Mouse (Mus musculus) gastrocnemius, postnatal 25 days (tissue): ENCODE measurements at regions not wholly inside any gene's neighbourhood (a gene's known extent, or its start where the extent isn't known, plus 50 kb on each side); places are given as distances from the start of the nearest gene placed in this dataset.
A peak's percentile ranks its signal among the peaks of the same experiment; 100 is the strongest.

ENCODE experiments used
- DNase-seq: peaks from one replicate; pipeline ENCODE4 v3.0.0; 2022

GRCm38 (mm10) chr1:88623040-88623439, 79.0 kb downstream of the Arl4c start:
- no peak for DNase-seq

DNA sequence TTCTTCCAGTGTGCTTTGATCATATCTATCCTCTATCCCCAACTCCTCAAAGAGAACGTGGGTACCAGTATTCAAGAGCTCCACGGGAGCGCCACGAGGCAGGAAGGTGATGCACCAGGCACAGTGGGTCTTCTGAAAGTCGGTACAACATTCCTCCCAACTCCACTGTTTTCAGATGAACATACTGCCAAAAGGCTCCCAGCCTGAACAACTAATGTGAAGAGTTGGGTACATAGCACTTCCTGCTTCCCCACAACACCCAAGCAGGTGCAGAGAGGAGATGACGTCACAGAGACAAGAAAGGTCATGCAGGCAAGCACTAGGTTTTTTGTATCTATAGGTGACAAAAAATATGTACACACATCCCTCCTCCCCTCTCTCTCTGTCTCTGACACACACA, 79.7 kb downstream of the Arl4c start:
- DNase-seq, result no peak

DNA sequence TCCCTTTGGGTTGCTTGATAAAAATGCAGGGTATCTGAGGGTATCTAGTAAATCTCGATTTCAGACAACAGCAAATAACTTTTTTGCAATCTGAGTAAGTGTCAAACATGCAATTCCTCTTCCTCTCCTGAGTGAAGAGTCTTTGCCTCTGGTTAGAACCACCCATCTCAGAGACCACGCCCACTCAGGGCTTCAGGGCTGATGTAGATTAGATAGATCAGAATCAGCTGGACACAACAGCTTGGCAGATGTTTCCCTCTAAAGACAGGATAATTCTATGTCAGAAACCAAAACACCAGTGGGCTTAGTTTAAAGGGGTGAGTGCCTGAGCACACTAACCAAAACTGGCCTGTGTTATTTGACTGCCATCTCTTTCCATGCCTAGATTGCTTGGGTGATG, 80.8 kb downstream of the Arl4c start:
- no peak for DNase-seq

GRCm38 (mm10) chr1:88613007-88613406, 89.0 kb downstream of the Arl4c start:
- no peak for DNase-seq

GRCm38 (mm10) chr1:88611241-88611640, 90.8 kb downstream of the Arl4c start:
- DNase-seq, result no peak

DNA sequence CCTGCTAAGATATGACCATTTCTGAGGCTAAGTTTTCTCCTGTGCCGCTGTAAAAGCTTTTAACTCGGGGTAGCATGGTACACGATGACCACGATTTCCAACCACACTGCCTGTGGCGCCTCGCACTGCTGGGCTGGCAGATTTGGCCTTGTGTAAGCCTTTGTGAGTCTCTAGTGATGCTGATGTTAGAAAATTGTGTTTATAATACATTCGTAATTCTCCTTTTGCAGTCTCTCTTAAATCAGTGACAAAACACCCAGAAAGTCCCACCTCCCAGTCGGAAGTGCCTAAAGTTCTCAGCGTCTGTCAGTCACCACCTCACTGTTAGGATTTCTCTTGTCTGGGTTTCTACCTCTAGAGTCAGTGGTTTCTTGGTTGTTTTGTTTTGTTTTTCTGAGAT, 91.2 kb downstream of the Arl4c start:
- DNase-seq, result no peak

DNA sequence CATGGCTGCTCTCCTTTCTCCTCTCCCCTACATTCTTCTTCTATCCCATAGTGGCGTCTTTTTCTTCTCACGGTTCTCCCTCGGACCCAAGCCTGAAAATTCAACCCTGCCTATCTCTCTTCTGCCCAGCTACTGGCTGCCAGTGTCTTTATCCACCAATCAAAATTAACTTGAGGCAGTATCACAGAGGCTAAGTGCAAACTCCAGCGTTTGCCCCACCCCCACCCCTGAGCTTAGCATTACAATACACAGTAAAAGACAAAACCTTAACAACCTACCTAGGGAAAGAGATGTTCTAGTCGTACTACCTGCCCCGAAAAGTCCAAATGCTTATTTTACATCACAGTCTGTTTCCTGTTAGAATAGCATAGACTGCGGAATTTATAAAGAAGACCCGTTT, 93.2 kb downstream of the Arl4c start:
- no peak for DNase-seq

GRCm38 (mm10) chr1:88608236-88608635, 93.8 kb downstream of the Arl4c start:
- DNase-seq, result no peak

DNA sequence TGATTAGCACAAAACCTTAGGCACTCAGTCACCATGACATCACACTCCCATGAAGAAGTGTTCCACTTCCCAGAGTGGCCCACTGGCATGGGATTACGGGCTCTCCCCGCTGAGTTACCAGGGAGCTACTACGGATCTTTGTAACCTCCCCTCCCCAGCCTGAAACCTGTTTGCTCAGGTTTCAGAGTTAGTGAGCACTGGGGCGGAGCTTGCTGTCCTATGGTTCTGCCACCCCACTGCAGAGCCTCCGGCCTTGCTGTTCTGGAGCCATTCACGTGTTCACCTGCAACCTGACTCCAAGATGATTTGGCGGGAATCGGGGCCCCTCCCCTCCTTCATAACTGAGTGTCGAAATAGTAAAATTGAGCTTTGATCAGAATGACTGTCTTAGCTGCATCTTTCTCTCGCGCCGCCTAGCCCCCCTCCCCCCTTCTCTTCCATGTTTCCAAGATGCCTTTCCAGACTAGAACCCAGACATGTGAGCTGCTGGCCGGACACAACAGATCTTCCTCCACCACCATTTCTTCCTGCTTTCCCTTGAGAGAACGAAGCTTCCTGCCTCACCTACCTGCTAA, 95.8 kb upstream of the Glrp1 start:
- no peak for DNase-seq

DNA sequence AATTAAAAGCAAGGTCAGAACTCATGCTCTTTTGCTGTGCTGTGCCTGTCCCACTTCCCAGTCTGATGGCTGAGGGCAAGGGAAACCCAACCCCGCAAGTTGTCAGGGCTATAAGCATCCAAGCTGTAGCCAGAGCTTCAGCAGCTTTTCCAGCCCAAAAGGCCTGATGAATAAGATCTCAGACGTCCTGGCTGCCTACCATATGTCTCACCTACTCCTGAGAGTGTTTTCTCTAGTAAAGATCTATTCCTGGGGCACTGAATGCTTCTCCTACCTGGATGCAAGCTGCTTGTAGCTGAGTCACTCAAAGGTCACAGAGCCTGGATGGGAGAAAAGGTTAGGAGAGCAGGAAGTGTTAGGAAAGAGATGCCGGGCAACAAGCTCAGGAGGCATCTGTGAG, 92.4 kb upstream of the Glrp1 start:
- DNase-seq, result no peak

GRCm38 (mm10) chr1:88601801-88602200, 91.9 kb upstream of the Glrp1 start:
- no peak for DNase-seq

DNA sequence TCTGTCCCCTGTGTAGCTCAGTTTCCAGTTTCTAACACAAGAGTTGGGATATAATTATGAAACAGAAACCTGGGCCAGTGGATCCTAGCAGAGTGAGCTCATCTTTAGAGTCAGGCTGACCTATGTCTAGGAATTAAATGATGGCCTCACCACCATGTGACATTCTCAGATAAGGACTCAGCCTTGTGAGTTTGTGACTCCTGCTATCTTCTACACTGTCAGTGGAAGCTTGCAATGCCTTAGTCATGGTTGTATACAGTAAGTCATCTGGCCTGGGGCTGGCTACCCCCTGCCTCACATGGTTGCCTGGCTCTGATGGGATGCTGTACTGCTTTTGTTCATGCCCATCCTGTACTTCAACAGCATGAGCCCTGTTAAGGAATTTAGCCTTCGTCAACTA, 90.3 kb upstream of the Glrp1 start:
- DNase-seq, result no peak

GRCm38 (mm10) chr1:88594484-88595254, 84.8 kb upstream of the Glrp1 start:
- DNase-seq, result no peak

DNA sequence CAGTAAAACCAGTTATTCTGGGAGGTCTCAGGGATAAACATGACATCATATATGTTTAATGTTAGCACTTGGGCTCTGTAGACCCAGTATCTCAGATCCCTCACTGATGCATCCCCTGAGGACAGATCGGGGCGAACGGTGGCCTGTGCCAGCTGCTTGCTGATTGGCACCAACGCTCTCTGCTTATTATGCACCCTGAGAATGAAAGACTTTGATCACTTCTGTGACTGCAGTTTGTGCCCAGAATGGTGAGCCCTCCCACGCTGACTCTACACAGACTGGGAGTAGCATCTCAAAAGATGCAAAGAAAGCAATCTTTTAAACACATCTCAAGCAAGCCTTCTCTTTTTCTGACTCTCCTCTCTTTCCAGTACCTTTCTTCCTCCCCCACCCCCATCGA, 82.2 kb upstream of the Glrp1 start:
- DNase-seq, result no peak

DNA sequence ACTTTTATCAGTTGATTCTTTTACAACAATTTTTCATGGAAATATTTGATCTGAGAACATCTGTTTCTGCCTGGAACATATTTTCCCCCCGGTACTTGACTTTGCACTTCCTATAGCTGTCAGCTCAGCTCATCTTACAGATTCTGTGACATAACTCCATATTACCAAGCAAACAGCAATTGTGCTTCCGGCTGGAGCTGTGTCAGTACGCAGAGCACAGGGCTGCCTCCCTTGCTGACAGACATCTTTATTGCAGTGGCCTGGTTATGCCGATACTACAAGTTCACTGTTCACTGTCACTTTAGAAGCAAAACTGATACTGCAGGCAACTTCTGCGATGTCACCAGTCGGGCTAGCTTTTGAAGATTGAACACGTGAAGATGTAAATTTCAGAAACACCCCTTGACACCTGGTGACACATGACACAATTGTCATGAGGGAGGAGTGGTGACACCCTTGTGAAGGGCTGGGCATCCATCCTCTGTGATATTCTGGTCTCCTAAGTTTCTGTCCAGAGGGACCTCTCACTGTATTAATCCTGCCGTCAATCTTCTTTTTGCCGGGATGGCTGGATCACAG, 81.0 kb upstream of the Glrp1 start:
- DNase-seq, result no peak

- DNase-seq, result no peak
Measured at GRCm38 (mm10) chr1:88588747-88589146, 78.9 kb upstream of the Glrp1 start.

DNA sequence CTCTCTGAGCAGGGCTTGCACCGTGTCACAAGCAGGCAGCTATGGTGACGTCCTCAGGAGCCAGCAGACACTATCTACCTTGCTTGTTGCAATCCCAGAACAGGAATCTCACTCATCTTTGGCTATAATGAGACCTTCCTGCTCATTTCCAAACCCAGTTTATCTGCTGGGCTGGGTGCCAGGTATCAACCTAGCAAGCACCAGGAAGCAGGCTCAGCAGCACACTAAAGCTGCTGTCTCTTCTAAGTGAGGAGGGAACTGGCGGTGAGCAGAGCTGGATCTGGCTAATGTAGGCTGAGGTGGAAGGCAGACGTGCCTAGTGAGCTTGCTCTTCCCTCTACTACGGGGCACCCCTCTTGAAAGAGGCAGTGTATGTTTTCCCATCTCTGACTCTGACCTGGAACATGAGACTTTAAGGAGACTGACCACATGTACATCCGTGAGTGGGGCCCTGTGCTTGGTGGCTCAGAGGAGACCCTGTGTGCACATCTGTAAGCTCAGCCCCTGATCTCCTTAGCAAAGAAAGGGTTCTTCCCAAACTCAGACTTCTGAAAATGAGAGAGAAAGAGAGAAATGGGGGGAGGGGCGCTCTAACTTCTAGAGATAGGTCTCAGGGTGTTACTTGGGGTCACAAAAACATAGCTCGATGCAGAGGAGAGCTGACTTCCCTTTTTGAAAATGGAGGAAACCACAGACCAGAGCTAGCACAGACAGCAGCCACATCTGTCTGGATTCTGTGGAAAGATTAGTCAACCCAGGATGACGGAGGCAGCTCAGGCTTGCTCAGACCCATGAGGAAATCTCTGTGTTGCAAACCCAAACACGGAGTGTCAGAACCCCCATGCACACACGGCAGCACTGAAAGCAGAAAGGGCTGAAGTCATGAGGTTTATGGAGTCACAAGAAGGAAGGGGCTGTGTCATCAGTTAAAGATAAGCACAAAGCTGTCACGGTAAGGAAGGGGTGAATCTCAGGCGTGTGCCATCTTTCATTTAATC, 77.3 kb upstream of the Glrp1 start:
- peak; percentile 18 for DNase-seq

DNA sequence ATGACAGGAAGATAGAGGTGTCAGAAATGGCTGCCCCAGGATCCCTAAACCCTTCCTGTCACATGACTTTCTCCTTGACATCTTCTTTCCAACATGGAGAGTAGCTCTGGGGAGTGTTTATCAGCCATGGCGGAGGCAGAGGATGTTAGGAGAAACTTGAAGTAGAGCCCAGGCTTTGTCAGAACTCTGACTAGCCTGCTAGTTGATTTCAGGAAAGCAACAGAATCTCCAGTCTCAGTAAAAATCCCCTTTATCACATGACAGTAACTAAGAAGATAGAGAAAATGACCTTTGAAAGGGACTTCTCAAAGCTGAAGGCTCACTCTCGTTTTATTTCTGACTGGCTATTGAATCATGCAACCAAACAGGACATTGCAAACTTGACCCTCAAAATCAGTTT, 76.3 kb upstream of the Glrp1 start:
- no peak for DNase-seq

DNA sequence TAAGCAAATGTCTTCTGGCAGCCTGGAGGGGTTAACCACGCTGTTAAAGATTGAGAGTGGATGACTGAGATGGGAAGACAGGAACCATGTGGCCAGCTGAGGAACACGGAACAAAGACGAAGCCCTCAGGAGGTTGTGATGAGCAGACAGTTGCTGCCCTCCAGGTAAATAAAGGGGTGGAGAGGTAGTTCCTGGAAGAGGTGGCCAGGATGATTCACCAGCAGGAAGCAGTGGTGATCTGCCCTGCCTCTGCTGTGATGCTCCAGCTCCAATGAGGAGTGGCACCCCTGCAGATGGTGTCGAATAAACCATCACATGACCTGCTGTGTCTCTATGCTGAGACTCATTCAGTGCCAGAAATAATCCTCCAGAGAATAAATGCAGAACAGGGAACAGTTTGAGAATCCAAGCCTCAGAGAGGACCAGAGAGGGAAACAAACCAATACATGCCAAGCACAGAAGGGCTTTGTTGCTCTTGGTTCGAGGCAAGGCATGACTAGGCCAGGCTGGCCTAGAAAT, 74.7 kb upstream of the Glrp1 start:
- DNase-seq, result no peak

- DNase-seq, result no peak
Measured at GRCm38 (mm10) chr1:88578231-88578620, 68.4 kb upstream of the Glrp1 start.

DNA sequence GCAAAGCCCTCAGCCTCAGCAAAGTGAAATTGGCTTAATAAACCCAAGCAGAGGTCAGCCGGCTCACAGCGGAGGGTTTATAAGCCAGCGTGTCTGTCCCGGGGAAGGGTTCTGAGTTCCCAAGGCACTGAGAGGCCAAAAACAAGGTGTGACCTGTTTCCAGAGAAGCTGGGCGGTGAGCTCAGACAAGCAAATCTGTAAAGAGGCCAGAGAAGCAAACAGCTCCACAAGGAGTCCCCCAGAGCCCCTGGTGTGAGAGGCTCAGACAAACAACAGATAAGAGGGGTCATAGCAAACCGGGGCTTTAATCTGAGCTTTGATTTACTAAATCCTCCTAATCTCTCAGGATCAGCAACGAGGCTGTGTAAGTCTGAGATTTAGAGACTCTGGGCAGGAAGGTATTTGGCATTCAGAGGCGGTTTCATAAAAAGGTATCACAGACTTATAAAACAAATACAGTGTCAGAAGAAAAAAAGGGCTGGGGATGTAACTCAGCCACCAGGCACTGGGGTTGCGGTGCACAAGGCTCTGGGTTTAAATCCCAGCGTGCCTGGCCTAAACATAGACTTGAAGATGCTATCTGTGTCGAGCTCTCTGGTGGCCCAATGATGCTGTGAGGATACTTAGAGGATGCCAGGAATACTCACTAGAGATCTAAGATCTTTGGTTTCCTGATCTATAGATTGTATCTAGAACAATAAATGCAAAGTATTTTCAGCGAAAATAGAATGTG, 67.8 kb upstream of the Glrp1 start:
- DNase-seq, result no peak
